Mouse (Mus musculus) adipocyte (in vitro differentiated cells): ENCODE results near the gene Phf21a.

Source experiments
- DNase-seq: peaks from one replicate; pipeline ENCODE4 v3.0.0-alpha.2; 2016; ENCODE audit warnings: low spot score

Phf21a gene

DNA sequence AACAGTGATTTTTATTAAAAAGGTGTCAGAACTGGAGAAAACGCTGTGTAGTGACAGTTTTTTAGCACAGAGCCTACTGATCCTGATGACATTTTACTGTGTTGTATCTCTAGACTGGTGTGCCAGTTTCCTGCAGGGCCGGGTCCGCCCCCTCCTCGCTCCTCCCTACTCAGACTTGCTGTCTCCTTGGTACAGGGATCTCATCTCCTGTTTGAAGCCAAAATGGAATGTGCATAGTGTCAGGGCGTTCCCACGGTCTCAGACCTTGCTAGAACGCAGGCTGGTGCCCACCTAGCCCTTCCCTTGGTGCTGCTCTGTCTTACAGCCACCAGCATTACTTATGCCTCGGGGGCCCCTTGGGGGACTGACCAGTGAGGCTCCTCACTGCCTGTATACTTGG, 268.9 kb downstream of the Phf21a start:
- DNase-seq: no peak

DNA sequence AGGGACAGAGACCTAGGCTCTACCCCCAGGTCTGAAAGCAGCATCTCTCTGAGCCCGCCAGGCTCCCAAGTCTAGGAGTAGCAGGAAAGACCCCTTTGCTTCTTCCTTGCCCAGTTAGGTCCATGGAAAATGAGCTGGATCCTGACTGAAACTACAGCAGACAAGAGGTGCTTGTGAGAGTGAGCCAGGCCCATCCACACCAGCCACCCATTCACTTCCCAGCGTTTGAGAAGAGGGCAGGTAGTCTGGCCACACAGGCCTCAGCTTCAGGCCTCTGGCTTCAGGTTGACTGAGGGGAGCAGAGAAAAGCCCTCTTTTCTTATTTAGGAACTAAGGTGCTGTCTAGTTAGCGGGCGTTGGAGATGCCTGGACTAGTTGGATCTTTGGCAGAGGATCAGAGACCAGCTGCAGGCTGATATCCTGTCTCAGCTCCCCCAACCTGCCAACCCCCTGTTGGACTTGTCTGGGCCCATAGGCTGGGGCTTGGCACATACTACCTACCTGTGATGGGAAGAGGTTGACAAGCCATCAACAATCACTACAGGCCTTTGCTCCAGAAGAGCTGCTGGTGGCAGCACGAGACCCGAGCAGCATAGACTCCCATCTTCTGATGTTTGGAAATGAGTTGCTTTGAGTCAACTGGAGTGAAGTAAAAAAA, 269.8 kb downstream of the Phf21a start:
- no peak for DNase-seq

- DNase-seq: no peak
These were observed 271.2 kb downstream of the Phf21a start for GRCm38 (mm10) chr2:92364086-92364485.

- no peak for DNase-seq
These were observed 272.7 kb downstream of the Phf21a start for GRCm38 (mm10) chr2:92365568-92365967.

DNA sequence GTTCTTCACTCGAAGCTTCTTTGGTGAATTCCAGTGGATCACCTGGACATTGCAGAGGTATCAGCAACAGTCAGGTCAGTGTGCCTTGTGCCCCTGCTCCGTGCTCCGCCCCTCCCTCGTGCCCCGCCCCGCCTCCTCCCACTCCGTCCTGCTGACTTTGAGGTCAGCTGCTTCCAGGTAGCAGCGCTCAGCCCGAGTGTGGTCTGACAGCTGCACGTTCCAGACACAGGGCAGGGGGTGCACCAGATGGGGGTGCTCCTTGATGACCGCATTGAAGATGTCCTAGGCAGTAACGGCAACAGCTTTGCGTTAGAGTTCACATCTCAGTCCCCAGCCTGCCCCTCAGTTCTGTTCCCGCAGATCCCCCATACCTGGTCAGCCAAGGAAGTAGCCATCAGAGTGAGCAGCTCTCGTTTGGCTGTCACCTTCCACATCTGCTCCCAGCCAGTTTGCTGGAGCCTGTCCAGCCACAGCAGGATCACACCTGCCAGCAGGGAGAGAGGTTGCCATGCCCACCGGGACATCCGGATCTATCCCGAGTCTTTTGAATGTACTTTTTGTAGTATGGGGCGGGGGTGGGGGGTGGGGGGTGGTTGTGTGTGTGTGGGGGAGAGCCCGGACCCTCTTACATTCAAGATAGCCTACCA, 274.6 kb downstream of the Phf21a start:
- no peak for DNase-seq

GRCm38 (mm10) chr2:92370375-92370774, 277.5 kb downstream of the Phf21a start:
- DNase-seq: no peak

DNA sequence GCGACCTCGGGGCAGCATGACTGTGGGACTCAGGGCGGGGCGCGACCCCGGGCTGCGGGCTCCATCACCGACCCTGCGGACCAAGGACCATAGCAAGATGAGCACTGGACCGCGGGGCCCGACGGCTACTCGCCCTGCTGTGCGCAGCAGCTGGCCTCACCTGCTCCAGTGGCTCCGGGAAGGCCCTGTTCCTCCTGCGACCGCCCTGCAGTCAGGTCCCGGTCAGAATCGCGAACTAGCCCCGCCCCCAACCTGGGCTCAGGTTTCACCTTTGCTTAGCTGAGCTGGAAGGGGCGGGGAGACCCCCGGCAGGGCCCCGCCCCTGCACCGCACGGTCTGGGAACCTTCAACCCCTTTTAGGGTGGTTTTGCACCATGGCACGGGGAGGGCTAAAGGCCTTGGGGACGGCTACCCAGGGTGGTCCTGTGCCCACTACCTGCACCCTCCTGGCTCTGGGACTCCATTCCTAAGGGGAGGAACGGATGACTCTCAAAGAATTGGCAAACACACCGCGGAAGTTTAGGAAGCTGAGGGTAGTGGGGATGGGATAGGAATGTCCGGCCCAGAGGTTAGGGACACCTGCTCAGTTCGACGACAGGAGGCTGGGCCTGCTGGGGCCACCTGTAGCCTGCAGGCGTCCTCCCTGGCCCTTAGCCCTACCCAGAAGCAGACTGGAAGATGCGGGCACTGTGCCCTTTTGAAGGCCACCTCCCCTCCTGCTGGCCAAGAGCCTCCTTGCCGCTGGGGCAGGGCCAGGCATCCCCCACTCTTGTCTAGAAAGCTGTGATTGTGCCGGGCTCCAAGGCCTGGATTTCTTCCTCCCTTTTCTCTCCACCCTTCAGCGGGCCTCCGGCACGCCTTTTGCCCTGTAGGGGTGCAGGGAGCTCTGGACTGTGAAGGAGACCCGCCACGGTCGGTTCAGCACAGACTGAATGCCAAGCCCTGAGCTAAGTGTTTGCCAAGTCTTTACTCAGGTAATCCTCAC, 278.2 kb downstream of the Phf21a start:
- no peak for DNase-seq

DNA sequence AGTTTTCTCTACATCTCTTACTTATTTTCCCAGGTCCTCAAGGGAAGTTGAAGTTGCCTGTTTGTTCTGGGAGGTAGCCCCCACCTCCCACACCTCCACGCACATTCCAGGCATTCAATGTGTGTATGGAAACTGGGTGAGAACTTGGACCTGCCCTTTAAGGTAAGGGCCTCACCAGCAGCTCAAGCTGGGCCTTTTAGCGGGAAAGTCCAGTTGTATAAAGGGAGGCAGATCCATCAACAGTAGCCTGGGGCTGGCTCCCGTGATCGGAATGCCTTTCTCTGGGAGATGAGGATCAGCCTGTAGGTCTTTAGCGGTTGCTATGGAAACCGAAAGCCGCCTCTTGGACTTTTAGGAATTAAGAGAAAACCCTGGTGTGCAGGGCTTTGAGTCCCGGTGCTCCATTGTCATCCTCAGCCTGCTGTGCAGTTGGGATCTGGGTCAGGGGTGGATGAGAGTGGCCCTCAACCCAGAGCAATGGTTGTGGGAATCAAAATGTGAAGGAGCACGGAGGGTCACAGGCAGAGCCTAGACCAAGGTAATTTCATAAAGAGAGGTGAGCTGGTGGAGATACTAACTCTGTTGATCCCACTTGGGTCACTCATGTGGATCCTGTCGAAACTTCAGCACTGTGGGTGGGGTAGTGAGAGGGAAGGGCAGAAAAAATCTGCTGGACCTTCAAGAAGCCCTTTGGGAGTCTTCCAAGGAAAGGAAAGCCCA, 279.2 kb downstream of the Phf21a start:
- DNase-seq: no peak

GRCm38 (mm10) chr2:92372767-92373436, 280.0 kb downstream of the Phf21a start:
- no peak for DNase-seq

DNA sequence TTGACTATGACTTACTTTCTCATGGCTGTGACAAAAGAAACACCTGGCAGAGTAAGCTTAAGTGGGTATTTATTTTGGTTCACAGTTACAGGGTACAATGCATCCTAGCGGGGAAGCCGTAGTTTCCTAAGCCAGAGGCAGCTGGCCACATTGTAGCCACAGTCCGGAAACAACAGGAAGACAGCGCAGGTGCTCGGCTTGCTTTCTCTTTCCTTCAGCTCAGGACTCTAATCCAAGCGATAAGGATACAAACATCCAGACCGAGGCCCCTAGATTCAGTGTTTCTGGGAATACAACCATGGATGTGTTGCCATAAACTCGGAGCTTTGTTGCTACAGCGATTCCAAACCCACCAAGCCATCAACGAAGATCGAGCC, 280.5 kb downstream of the Phf21a start:
- no peak for DNase-seq

DNA sequence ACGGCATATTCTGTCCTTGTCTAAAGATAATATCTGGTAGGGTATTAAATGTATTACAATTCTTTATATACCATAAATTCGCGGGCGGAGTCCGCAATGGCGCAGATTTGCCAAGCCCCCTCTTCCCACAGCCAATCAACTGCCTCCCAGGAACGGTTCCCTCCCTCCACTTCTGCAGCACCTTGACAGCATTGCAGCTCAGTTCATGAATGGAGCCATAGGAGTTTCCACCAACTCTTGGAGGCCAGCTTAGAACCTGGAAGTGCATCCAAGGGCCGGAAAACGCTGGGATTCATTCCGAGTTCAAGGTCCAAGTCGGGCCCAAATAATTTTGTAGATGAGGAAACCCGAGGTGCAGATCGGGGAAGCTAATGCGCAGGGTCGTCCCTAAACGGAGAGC, 281.6 kb downstream of the Phf21a start, which contains the start of the genes Pex16 and Large2:
Gene Pex16, plus strand, starts transcription at position 163 of the 400 bp plus-strand sequence.
Gene Large2, minus strand, starts transcription at position 356 of the 400 bp plus-strand sequence.
- peak; percentile 60 for DNase-seq

GRCm38 (mm10) chr2:92375099-92375623, 282.2 kb downstream of the Phf21a start:
- peak; percentile 100 for DNase-seq

- DNase-seq: no peak
These were observed 282.9 kb downstream of the Phf21a start for GRCm38 (mm10) chr2:92375788-92376187.

DNA sequence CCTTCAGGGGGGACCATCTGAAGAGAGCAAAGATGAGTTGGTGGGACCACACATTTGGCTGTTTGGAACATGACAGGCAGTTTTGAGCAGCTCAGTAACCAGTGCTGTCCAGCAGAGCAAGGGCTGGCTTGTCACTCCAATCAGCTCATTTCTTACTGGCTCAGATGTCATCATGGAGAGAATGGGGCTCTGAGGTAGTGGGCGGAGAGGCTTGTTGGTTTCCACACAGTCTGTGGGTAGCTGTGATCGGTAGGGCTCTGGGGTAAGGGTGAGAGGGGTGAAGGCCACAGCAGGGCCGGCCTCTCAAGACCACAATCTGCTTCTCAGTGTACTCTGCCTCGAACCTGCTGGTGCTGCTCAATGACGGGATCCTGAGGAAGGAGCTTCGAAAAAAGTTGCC, 283.4 kb downstream of the Phf21a start:
- DNase-seq: peak; percentile 93

GRCm38 (mm10) chr2:92377320-92377719, 284.4 kb downstream of the Phf21a start:
- DNase-seq: no peak

DNA sequence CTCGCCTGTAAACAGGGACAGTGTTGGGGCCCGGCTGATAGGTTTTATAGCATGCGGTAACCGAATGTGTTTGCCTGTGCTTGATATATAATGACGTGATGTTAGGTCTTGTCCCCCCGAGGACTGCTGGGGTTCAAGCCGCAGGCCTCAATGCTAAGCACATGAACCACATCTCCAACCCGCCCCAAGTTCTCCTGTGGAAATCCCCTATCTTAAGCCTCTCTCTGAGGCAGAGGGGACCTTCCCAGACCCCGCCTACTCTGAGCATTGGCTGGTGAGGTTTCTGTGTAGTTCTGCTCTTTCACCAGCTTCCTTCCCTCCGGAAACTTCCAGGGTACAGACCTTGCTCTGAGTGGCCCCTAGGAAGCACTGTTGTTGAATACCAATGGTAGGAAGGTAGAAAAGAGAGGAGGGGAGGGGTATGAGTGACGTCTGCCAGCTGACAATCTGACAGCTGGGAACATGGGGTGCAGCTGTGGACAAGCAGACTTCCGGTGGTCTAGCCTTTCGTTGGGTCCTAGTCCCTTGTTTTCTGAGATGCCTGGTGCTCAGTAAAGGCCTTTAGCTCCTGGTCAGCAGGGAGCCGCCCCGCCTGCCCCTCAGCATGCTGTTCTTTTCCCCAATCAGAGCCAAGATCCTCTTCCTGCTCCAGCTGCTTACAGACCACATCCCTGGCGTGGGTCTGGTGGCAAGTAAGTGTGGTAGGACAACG, 287.0 kb downstream of the Phf21a start:
- DNase-seq: no peak

- DNase-seq: no peak
These were observed 287.7 kb downstream of the Phf21a start for GRCm38 (mm10) chr2:92380495-92381050.

DNA sequence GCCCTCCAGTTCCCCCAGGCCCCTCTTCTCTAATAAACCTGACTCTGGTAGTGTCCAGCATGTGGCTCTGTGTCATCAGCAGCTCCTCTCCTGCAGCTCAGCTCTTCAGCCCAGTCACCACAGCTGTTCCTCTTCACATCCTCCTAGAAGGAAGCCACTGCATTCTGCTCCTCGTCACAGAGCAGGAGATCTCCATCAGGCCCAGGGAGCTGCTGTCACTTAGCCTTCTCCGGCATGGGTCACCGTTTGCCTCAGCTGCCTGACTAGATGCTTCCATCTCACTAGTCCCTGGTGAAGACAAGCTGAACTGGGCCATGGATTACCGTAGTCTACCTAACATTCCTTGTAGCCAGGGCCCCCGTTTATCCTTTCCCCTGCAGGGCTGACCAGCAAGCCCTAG, 288.2 kb downstream of the Phf21a start:
- no peak for DNase-seq

- no peak for DNase-seq
These were observed 289.1 kb downstream of the Phf21a start, which contains the start of gene 1700029I15Rik for GRCm38 (mm10) chr2:92381901-92382588. Gene 1700029I15Rik (plus strand): TSS chr2:92382538.
